Mouse (Mus musculus) small intestine, adult 2 months (tissue): Measurements from ENCODE around the gene Nck2. TPM values are rescaled to one million over a fixed set of nuclear protein-coding genes. Genes with fewer than 3 reads are reported as not detected.
"Not testable (repeated sequence)": the region's sequence is repeated elsewhere in the genome, so short reads cannot be mapped to it uniquely, and the experiment has no call there.

Source experiments
- H3K27ac ChIP-seq: fragments of 200-500 bp; 2 replicates; pipeline ENCODE4 v1.5.1; 2012; ENCODE audit warnings: low read depth, low read length, control low read depth, inconsistent platforms; ENCODE audit not compliant: insufficient read depth
- H3K27me3 ChIP-seq: fragments of 200-500 bp; 2 replicates; pipeline ENCODE4 v1.6.1; 2012; ENCODE audit warnings: mild to moderate bottlenecking, moderate library complexity, low read length, inconsistent platforms; ENCODE audit not compliant: control insufficient read depth, insufficient read depth
- H3K36me3 ChIP-seq: fragments of 200-500 bp; 2 replicates; pipeline ENCODE4 v1.6.1; 2012; ENCODE audit warnings: mild to moderate bottlenecking, low read length, control low read depth, inconsistent platforms; ENCODE audit not compliant: control insufficient read depth, insufficient read depth
- H3K4me1 ChIP-seq: fragments of 200-500 bp; 2 replicates; pipeline ENCODE4 v1.6.1; 2012; ENCODE audit warnings: low read length, inconsistent platforms, mixed read lengths; ENCODE audit not compliant: control insufficient read depth, insufficient read depth, insufficient read length
- H3K4me3 ChIP-seq: fragments of 200-500 bp; 2 replicates; pipeline ENCODE4 v1.5.1; 2012; ENCODE audit warnings: low read depth, mild to moderate bottlenecking, control low read depth, inconsistent platforms, low read length, moderate library complexity
- CTCF ChIP-seq: fragments of 200-500 bp; IDR thresholded peaks from 2 replicates; pipeline ENCODE4 v1.5.1; 2012; ENCODE audit warnings: low read depth, mild to moderate bottlenecking, control low read depth, inconsistent platforms, low read length, moderate library complexity, mixed read lengths; ENCODE audit not compliant: insufficient replicate concordance, insufficient read length; ENCODE audit errors: extremely low read depth
- POLR2A ChIP-seq: fragments of 200-500 bp; IDR thresholded peaks from 2 replicates; pipeline ENCODE4 v1.6.1; 2012; ENCODE audit warnings: low read depth, mild to moderate bottlenecking, control low read depth, inconsistent platforms, low read length, moderate library complexity
- WGBS: fragments of 180-500 bp; shearing (Covaris S2); methylation state at CpG from one replicate; pipeline ENCODE4 v1.1.7; 2018; 5-methylcytosine and 5-hydroxymethylcytosine counted together
- polyA plus RNA-seq: library from polyadenylated mRNA; depleted of rRNA; stranded (reverse); fragments of >200 nt; gene quantifications from 2 replicates; pipeline ENCODE4 v1.2.3, GENCODE M21; 2012

The Nck2 gene
- polyA plus RNA-seq, 1 experiment = 51.6 TPM

DNA sequence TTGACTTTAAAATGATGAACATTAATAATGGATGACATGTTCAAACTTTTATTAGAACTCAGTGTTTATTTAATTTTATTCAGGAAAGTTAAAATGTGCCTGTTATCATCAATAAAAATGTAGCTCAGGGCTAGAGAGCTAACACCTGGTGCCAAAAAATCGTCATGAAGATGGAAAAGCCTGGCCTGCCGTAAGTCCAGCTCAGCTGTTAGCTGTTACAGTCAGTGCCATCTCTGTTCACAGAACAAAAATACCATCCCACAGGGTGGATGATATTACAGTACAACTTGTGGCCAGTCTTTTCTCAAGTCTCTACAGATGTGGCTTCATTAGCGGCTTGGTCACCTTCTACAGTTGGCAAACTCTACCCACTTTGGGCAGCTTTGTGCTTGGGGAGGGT, 106.1 kb downstream of the Nck2 start:
- WGBS = 80% methylated on average over 3 of the region's 3 CpGs
- TF ChIP-seq CTCF (no peak), POLR2A (no peak)
- H3K36me3 ChIP-seq = peaks cover 18% of the 10 kb centered on the region
- no peaks in the 10 kb centered on the region for H3K27me3 ChIP-seq
- no peak overlapping the region for H3K4me3 ChIP-seq
- H3K4me1 ChIP-seq = no peaks in the 10 kb centered on the region
- H3K27ac ChIP-seq = no peak overlapping the region

GRCm38 (mm10) chr1:43553989-43554679, 109.8 kb downstream of the Nck2 start:
- WGBS = 93% methylated on average over 37 of the region's 37 CpGs
- not testable (repeated sequence) for H3K27me3 ChIP-seq, H3K4me3 ChIP-seq, H3K4me1 ChIP-seq, H3K27ac ChIP-seq
- H3K36me3 ChIP-seq = peaks cover 22% of the 10 kb centered on the region

GRCm38 (mm10) chr1:43555222-43555974, 111.0 kb downstream of the Nck2 start:
- Histone ChIP-seq H3K36me3 (peaks cover 22% of the 10 kb centered on the region), H3K27ac (no peak overlapping the region), H3K4me3 (no peak overlapping the region), H3K4me1 (no peaks in the 10 kb centered on the region), H3K27me3 (no peaks in the 10 kb centered on the region)
- no peak for TF ChIP-seq CTCF
- TF ChIP-seq POLR2A = no peak
- 77% methylated on average over 12 of the region's 12 CpGs for WGBS

GRCm38 (mm10) chr1:43558329-43558728, 114.0 kb downstream of the Nck2 start:
- TF ChIP-seq CTCF (no peak), POLR2A (no peak)
- Histone ChIP-seq H3K27me3 (no peaks in the 10 kb centered on the region), H3K4me1 (no peaks in the 10 kb centered on the region; the same call in 1 of the 2 replicates), H3K36me3 (peaks cover 26% of the 10 kb centered on the region), H3K4me3 (no peak overlapping the region), H3K27ac (no peak overlapping the region)
- 74% methylated on average over 3 of the region's 3 CpGs for WGBS

GRCm38 (mm10) chr1:43559043-43559692, 114.8 kb downstream of the Nck2 start:
- Histone ChIP-seq H3K27ac (no peak overlapping the region), H3K4me1 (no peaks in the 10 kb centered on the region; the same call in 1 of the 2 replicates), H3K4me3 (no peak overlapping the region), H3K27me3 (no peaks in the 10 kb centered on the region), H3K36me3 (peaks cover 23% of the 10 kb centered on the region)
- WGBS = 93% methylated on average over 5 of the region's 5 CpGs
- TF ChIP-seq CTCF (no peak), POLR2A (no peak)

- H3K27me3 ChIP-seq = no peaks in the 10 kb centered on the region
- H3K36me3 ChIP-seq = peaks cover 10% of the 10 kb centered on the region
- 67% methylated on average over 3 of the region's 3 CpGs for WGBS
- TF ChIP-seq POLR2A (no peak), CTCF (no peak)
- no peak overlapping the region for H3K4me3 ChIP-seq
- H3K4me1 ChIP-seq = no peaks in the 10 kb centered on the region; the same call in 1 of the 2 replicates
- no peak overlapping the region for H3K27ac ChIP-seq
These were observed 116.7 kb downstream of the Nck2 start for GRCm38 (mm10) chr1:43561085-43561484.
